Mouse (Mus musculus): ENCODE measurements around the gene Rad23a. TPM values are rescaled to one million over a fixed set of nuclear protein-coding genes. Genes with fewer than 3 reads are reported as not detected.

The Rad23a gene
- polyA plus RNA-seq, 1 experiment from 2014 or later = 93.1 TPM

DNA sequence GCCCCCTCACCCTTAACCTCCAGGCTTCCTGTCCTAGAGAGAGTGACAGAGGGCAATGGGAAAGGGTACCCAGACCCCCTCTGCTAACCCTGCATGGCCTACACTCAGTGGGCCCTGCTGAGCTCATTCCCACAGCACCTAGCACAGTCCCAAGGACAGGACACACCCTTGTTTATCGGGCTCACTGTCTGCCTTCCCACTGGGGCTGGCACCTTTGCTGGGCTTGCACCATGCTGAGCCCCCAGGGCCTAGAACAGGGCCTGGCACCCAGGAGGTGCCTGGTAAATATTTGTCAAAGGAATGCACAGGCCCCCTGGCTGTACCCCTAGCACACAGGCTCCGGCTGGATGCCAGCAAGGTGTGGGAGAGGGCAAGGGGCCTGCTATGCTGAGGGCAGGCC is 49.9 kb downstream of the Rad23a start:
- no peak for DNase-seq (ENCODE audit: low spot score)
- Histone ChIP-seq H3K36me3 (ENCODE audit: control insufficient read depth, insufficient read depth, low read length) (no peaks in the 10 kb centered on the region), H3K27me3 (ENCODE audit: control insufficient read depth, insufficient read depth, low read length) (peaks cover 83% of the 10 kb centered on the region), H3K4me1 (ENCODE audit: control insufficient read depth, insufficient read depth, low read length) (peaks cover 23% of the 10 kb centered on the region), H3K9ac (ENCODE audit: low read length) (no peak overlapping the region), H3K4me3 (ENCODE audit: low read depth, low read length) (no peak overlapping the region), H3K27ac (replicated peaks; ENCODE audit: low read depth, low read length) (no peak overlapping the region), H3K4me2 (ENCODE audit: low read depth, severe bottlenecking) (no peak overlapping the region), H3K9me3 (ENCODE audit: control insufficient read depth, low read length) (no peaks in the 10 kb centered on the region)
- ATAC-seq (ENCODE audit: insufficient number of reproducible peaks, low FRiP score, low TSS enrichment, low read depth) = no peak
- 59% methylated on average over 2 of the region's 2 CpGs for WGBS

DNA sequence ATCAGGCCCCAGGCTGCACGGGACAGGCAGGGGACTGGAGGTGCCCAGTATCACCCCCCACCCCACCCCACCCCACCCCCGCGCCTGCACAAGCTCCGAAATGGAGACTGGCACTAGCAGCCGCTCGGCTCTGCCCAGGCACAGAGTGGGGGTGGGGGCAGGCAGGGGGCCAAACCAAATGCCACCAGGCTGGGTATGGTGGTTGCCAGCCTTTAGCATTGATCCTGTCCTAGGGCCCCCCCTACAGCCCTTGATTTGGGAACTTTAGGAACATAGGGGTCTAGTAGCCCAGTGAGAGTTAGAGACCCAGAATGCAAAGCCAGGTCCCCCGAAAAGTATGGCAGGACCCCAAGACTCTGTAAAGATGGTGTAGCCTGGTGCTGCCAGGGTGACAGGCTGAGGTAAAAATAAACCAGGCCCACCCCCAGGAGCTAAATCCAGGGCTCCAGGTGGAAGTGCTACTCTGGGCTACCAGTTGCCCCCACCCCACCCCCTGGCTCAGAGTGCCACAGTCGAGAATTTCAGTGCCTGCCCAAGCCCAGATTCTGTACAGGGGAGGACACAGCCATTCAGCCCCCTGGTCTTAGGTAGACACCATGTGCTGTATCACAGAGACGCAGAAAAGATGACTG is 50.5 kb downstream of the Rad23a start:
- Histone ChIP-seq H3K4me1 (ENCODE audit: control insufficient read depth, insufficient read depth, low read length) (peaks cover 25% of the 10 kb centered on the region), H3K27ac (replicated peaks; ENCODE audit: low read depth, low read length) (no peak overlapping the region), H3K4me2 (ENCODE audit: low read depth, severe bottlenecking) (no peak overlapping the region), H3K4me3 (ENCODE audit: low read depth, low read length) (no peak overlapping the region), H3K9ac (ENCODE audit: low read length) (no peak overlapping the region), H3K36me3 (ENCODE audit: control insufficient read depth, insufficient read depth, low read length) (no peaks in the 10 kb centered on the region), H3K27me3 (ENCODE audit: control insufficient read depth, insufficient read depth, low read length) (peaks cover 83% of the 10 kb centered on the region), H3K9me3 (ENCODE audit: control insufficient read depth, low read length) (no peaks in the 10 kb centered on the region)
- DNase-seq (ENCODE audit: low spot score) (no peak), ATAC-seq (ENCODE audit: insufficient number of reproducible peaks, low FRiP score, low TSS enrichment, low read depth) (no peak)
- 76% methylated on average over 9 of the region's 9 CpGs for WGBS

DNA sequence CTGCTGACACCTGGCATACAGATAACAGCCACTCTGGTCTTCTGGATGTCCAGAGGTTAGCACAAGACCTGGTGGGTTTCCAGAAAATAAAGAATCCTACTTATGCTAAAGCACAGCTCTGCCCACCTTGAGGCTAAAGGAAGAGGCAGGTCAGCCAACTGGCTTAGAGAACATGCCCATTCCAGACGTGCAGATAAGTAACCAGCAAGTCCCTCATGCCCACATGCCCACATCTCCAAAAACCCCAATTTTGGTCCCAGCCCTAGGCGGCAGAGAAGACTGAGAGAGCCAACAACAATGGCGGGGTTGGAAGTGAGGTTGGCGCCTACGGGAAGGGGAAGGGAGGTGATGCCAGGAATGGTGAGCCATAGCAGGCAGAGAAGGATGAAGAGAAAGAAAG is 51.1 kb downstream of the Rad23a start:
- H3K27me3 ChIP-seq (ENCODE audit: control insufficient read depth, insufficient read depth, low read length) = peaks cover 83% of the 10 kb centered on the region
- no peaks in the 10 kb centered on the region for H3K36me3 ChIP-seq (ENCODE audit: control insufficient read depth, insufficient read depth, low read length)
- peaks cover 30% of the 10 kb centered on the region for H3K4me1 ChIP-seq (ENCODE audit: control insufficient read depth, insufficient read depth, low read length)
- no peak overlapping the region for H3K4me3 ChIP-seq (ENCODE audit: low read depth, low read length)
- DNase-seq (ENCODE audit: low spot score) (no peak), ATAC-seq (ENCODE audit: insufficient number of reproducible peaks, low FRiP score, low TSS enrichment, low read depth) (no peak)
- no peak overlapping the region for H3K9ac ChIP-seq (ENCODE audit: low read length)
- no peaks in the 10 kb centered on the region for H3K9me3 ChIP-seq (ENCODE audit: control insufficient read depth, low read length)
- no peak overlapping the region for H3K27ac ChIP-seq (replicated peaks; ENCODE audit: low read depth, low read length)
- WGBS = 49% methylated on average over 5 of the region's 5 CpGs
- H3K4me2 ChIP-seq (ENCODE audit: low read depth, severe bottlenecking) = no peak overlapping the region

DNA sequence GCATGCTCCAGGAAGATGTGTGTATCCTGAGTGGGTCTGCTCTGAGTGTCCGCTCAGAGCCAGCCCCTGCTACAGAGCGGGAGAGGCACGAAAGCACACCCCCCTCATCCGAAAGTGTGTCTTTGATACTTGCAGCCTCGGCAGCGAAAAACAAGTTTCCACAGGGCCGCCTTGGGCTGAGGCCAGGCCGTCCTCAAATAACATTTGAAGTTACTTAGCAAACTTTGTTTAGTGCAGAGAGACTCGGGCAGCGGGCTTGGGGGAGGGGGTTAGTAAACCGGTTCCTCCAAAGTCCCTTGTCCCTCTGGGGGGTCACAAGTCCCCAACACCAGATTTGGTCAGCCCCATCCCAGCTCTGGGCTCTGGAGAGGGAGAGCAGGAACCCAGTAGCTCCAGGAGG is 51.6 kb downstream of the Rad23a start:
- no peak for ATAC-seq (ENCODE audit: insufficient number of reproducible peaks, low FRiP score, low TSS enrichment, low read depth)
- no peak overlapping the region for H3K4me2 ChIP-seq (ENCODE audit: low read depth, severe bottlenecking)
- H3K9me3 ChIP-seq (ENCODE audit: control insufficient read depth, low read length) = no peaks in the 10 kb centered on the region
- 12% methylated on average over 11 of the region's 11 CpGs for WGBS
- DNase-seq (ENCODE audit: low spot score) = no peak
- H3K4me3 ChIP-seq (ENCODE audit: low read depth, low read length) = no peak overlapping the region
- H3K4me1 ChIP-seq (ENCODE audit: control insufficient read depth, insufficient read depth, low read length) = peaks cover 27% of the 10 kb centered on the region
- H3K9ac ChIP-seq (ENCODE audit: low read length) = no peak overlapping the region
- no peaks in the 10 kb centered on the region for H3K36me3 ChIP-seq (ENCODE audit: control insufficient read depth, insufficient read depth, low read length)
- H3K27ac ChIP-seq (replicated peaks; ENCODE audit: low read depth, low read length) = no peak overlapping the region
- H3K27me3 ChIP-seq (ENCODE audit: control insufficient read depth, insufficient read depth, low read length) = peaks cover 82% of the 10 kb centered on the region

DNA sequence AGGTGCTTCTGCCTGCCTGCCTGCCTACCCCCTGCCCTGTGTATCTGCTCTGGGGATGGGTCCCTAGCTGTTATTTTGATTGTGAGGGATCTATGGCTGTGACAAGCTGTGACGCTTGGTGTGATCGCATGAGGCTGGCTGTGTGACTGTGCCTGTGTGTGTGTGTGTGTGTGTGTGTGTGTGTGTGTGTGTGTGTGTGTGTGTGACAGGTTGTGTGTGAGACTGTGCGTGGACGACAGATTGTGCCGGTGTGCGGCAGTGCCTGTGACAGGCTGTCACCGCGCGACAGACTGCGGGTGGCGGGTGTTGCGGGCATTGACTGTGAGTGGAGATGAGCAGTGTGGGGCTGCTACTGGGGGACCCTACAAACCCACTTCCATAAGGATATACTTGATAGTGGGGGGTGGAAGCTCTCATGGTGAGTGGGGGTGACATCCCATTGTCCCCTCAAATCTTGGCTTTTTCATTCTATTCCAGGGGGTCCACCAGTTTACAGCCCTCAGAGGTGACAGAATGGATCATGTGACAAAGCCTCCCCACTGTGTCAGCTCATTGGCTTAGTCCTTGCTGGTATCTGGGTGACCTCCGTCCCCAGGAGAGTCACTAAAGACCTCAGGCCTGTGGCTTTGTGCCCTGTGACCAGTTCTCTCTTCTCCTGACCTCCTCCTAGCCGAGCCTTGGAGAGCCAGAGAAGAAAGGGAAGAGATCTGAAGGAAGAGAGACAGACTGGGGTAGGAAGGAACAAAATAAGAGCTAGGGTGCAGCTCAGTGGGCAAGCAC is 52.8 kb downstream of the Rad23a start:
- Histone ChIP-seq H3K27ac (replicated peaks; ENCODE audit: low read depth, low read length) (no peak overlapping the region), H3K36me3 (ENCODE audit: control insufficient read depth, insufficient read depth, low read length) (no peaks in the 10 kb centered on the region), H3K9ac (ENCODE audit: low read length) (no peak overlapping the region), H3K27me3 (ENCODE audit: control insufficient read depth, insufficient read depth, low read length) (peaks cover 81% of the 10 kb centered on the region), H3K4me2 (ENCODE audit: low read depth, severe bottlenecking) (no peak overlapping the region), H3K4me1 (ENCODE audit: control insufficient read depth, insufficient read depth, low read length) (peaks cover 27% of the 10 kb centered on the region), H3K9me3 (ENCODE audit: control insufficient read depth, low read length) (no peaks in the 10 kb centered on the region), H3K4me3 (ENCODE audit: low read depth, low read length) (no peak overlapping the region)
- ATAC-seq (ENCODE audit: insufficient number of reproducible peaks, low FRiP score, low TSS enrichment, low read depth) = no peak
- 5% methylated on average over 14 of the region's 14 CpGs for WGBS
- peak; percentile 28 for DNase-seq (ENCODE audit: low spot score)

DNA sequence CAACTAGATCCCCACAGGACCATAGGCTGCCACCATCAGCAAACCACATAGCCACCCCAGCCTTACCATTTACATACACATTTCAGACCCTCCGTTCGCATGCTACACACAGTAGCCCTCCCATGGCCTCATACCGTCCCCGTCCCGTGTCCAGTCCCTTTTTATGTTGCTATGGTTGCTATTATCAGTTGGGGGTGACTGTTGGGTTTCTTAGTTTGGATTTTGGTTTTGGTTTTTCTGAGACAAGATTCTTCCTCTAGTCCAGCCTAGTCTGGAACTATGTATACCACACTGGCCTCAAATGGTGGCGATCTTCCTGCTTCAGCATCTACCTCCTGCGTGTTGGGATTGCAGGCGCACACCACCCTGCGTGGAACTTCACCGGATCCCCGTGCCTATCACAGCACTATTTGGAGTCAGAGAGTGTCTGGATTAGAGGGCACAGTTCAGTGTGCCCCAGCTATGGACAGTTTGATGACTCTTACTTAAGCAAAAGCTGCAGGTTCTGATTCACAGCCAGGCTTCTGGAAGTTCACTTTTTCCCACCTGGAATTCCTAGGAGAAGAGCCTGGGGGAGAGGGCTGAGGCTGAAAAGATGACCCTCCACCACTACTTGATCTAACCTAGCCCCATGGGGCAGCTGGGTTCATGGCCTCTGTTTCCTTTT is 53.5 kb downstream of the Rad23a start:
- Histone ChIP-seq H3K9ac (ENCODE audit: low read length) (no peak overlapping the region), H3K27me3 (ENCODE audit: control insufficient read depth, insufficient read depth, low read length) (peaks cover 85% of the 10 kb centered on the region), H3K27ac (replicated peaks; ENCODE audit: low read depth, low read length) (no peak overlapping the region), H3K4me2 (ENCODE audit: low read depth, severe bottlenecking) (no peak overlapping the region), H3K4me1 (ENCODE audit: control insufficient read depth, insufficient read depth, low read length) (peaks cover 31% of the 10 kb centered on the region), H3K9me3 (ENCODE audit: control insufficient read depth, low read length) (no peaks in the 10 kb centered on the region), H3K36me3 (ENCODE audit: control insufficient read depth, insufficient read depth, low read length) (no peaks in the 10 kb centered on the region), H3K4me3 (ENCODE audit: low read depth, low read length) (no peak overlapping the region)
- ATAC-seq (ENCODE audit: insufficient number of reproducible peaks, low FRiP score, low TSS enrichment, low read depth) (no peak), DNase-seq (ENCODE audit: low spot score) (no peak)
- 2% methylated on average over 11 of the region's 11 CpGs for WGBS

DNA sequence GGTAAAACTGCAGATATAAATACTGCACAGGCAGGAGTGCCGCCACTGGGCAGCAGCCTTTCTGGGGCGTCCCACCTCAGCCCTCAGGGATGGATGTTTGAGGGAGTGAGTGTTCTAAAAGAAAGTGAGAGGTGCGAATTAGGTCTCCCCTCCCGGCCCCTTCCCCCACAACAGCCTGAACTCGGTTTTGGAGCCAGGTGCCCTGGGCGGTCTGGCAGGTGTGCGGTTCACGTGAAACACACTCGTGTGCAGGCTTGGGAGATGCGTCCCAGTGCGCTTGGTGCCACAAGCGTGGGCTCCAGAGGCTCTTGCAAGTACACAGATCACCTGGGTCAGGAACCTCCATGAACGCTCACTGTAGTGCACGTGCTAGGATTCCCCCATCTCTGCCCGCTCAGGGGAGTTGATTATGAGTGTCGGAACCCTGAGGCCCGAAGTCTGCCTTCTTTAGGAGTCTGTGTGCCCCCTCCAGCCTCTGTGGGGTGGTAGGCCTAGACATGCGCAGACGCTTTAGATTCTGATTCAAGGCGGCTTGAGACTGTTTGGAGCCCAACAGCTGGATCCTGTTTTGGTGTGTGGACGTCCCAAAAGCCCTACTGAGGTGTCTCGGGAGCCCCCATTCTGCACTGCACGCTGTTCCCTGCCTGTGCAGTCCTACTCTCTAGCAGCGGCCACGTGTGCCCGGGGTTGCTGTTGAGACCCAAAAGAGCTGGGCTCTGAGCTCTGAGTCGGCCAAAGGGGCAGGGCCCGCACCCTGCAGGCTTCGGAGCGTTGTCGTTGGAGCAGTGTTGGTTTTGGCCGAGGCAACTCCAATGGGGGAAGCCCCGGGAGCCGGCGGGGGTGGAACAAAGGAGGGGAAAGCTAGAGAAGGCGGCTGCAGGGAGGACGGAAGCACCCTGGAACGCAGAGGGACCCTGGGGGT is 54.4 kb downstream of the Rad23a start:
- no peak overlapping the region for H3K4me2 ChIP-seq (ENCODE audit: low read depth, severe bottlenecking)
- no peaks in the 10 kb centered on the region for H3K9me3 ChIP-seq (ENCODE audit: control insufficient read depth, low read length)
- H3K27me3 ChIP-seq (ENCODE audit: control insufficient read depth, insufficient read depth, low read length) = peaks cover 94% of the 10 kb centered on the region
- no peak for ATAC-seq (ENCODE audit: insufficient number of reproducible peaks, low FRiP score, low TSS enrichment, low read depth)
- H3K4me3 ChIP-seq (ENCODE audit: low read depth, low read length) = peak overlapping the region; percentile 8; the same call in 1 of the 2 replicates
- no peaks in the 10 kb centered on the region for H3K36me3 ChIP-seq (ENCODE audit: control insufficient read depth, insufficient read depth, low read length)
- under 1% methylated on average over 38 of the region's 38 CpGs for WGBS
- H3K27ac ChIP-seq (replicated peaks; ENCODE audit: low read depth, low read length) = no peak overlapping the region
- H3K4me1 ChIP-seq (ENCODE audit: control insufficient read depth, insufficient read depth, low read length) = peaks cover 38% of the 10 kb centered on the region
- DNase-seq (ENCODE audit: low spot score) = peak; percentile 59
- no peak overlapping the region for H3K9ac ChIP-seq (ENCODE audit: low read length)

DNA sequence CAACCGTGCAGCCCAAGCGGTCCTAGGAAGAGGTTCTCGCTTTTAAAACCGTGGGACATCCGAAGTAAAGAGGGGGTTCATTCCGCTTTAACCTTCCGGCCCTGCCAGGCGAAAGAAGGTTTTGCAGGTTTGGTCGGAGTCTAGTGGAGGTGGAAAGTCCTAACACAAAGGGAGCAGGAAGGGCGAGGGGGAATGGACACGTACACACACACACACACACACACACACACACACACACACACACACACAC is 55.0 kb downstream of the Rad23a start:
- no peak overlapping the region for H3K4me3 ChIP-seq (ENCODE audit: low read depth, low read length)
- no peak overlapping the region for H3K27ac ChIP-seq (replicated peaks; ENCODE audit: low read depth, low read length)
- H3K4me2 ChIP-seq (ENCODE audit: low read depth, severe bottlenecking) = no peak overlapping the region
- H3K9ac ChIP-seq (ENCODE audit: low read length) = no peak overlapping the region
- no peaks in the 10 kb centered on the region for H3K36me3 ChIP-seq (ENCODE audit: control insufficient read depth, insufficient read depth, low read length)
- H3K4me1 ChIP-seq (ENCODE audit: control insufficient read depth, insufficient read depth, low read length) = peaks cover 38% of the 10 kb centered on the region
- no peak for ATAC-seq (ENCODE audit: insufficient number of reproducible peaks, low FRiP score, low TSS enrichment, low read depth)
- DNase-seq (ENCODE audit: low spot score) = no peak
- no peaks in the 10 kb centered on the region for H3K9me3 ChIP-seq (ENCODE audit: control insufficient read depth, low read length)
- H3K27me3 ChIP-seq (ENCODE audit: control insufficient read depth, insufficient read depth, low read length) = peaks cover 90% of the 10 kb centered on the region
- WGBS = under 1% methylated on average over 11 of the region's 11 CpGs

Measured in limb, embryonic 11.5 days (tissue).